Mouse (Mus musculus) adrenal gland, postnatal 36 days (tissue): ENCODE measurements around the gene Dlg2. TPM values are rescaled to one million over a fixed set of nuclear protein-coding genes. Genes with fewer than 3 reads are reported as not detected.
"Not testable (repeated sequence)": the region's sequence is repeated elsewhere in the genome, so short reads cannot be mapped to it uniquely, and the experiment has no call there.

Experiments
- DNase-seq, 2 experiments: peaks; one replicate each; pipeline ENCODE4 v3.0.0; 2021; ENCODE audit warnings: mixed read lengths in 1 of 2
- total RNA-seq, 2 experiments: library from RNA; stranded (reverse); gene quantifications; 2 replicates each; pipeline ENCODE4 v1.2.3; 2021

Dlg2 gene
- total RNA-seq, 2 experiments from 2014 or later = 93.3 to 123 TPM

- no peak for DNase-seq
Observed at GRCm38 (mm10) chr7:90825640-90826039, 349.2 kb downstream of the Dlg2 start.

DNA sequence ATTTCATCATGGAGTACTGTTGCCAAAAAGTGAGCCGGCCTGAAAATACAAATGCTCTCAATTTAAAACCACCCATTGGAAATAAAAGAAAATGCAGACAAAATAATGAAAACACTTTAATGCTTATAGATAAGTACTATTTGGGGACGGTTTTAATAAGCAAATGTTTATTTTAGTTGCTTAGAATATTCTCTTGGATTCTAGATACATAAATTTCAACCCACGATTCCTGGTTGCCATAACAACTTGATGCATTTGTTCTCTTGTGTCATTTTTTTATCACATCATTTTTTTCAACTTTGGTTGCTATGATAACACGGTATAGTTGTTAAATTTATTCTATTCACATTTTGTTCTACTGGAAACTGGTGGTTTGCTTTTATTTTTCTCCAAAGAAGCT is 364.8 kb downstream of the Dlg2 start:
- no peak for DNase-seq

DNA sequence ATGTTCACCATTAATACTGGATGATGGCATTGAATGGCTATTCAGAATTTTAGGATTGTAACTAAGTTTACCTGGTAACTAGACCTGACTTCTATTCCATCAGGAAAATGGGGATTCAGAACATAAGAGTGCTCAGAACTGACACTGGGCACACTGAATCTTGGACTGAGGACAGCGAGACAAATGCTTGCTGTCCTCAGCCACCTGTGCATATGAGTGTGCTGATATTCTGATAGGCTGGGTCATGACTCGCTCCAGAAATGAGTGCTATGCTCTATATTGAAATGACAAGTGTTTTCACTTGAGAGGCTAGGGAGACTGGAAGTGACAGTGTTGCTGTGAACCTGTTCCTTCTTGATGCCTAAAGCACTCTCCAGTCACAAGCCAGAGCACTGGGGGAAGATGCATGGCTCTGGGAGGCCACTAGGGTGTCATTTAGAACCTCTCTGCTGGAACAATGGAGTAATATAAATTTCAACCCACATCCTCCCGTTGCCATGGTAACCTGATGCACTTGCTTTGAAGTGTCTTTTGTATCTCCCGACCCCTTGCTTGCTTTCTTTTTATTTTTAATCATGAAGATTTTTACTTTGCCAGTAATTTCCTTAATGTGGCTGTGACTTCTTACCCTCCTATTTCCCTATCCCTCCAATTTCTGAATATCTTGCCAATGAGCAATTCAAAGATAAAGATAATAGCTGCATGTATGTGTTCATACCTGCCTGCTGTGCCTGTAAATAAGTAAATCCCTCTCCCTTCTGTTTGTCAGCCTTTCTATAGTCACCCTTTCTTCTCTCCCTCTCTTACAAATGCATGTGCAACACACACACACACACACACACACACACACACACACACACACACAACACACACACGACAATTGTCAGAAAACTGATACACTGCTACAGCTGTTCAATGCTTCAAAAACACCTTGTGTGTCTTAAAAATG is 367.1 kb downstream of the Dlg2 start:
- no peak for DNase-seq

DNA sequence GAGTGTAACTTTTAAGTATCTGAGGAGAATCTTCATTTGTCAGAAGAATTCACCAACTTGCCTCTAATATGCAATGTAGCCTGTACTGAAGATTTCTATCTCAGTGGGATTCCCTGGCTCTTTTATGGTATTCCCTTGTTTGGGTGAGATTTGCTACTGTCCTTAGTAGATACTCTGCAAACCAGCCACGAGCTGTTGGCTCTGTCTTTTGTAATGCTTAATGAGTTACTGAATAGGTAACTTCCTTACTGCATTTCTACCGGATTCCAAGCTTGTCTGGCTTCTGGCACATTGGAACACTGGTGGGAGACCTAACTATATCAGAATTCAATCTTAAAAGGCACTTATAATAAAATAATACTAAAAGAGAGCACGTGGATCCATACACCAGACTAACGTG is 400.3 kb downstream of the Dlg2 start:
- not testable (repeated sequence) for DNase-seq

DNA sequence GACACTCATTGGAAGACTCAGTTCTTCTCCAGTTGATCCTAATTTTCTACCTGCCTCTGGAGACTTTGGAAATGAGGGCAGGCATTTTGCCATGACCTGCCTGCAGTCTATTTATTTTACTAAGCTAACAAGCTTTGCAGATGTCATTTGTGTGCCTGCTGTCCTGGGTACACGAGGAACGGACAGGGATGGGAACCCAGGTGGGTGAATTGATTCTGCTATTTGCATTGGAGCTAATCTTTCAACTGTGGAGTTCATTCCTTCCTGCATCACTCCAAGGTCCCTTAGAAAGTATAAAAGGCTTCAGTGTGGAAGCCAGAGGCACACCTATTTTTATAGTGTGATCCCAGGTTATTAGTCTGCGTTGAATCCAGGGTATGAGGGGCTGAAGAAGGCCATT is 406.3 kb downstream of the Dlg2 start:
- no peak for DNase-seq

- DNase-seq = no peak
Observed at GRCm38 (mm10) chr7:90886396-90887006, 410.0 kb downstream of the Dlg2 start.

GRCm38 (mm10) chr7:90887007-90887720 is 410.7 kb downstream of the Dlg2 start:
- DNase-seq = peak in 1 of 2 experiments; percentile 2

DNA sequence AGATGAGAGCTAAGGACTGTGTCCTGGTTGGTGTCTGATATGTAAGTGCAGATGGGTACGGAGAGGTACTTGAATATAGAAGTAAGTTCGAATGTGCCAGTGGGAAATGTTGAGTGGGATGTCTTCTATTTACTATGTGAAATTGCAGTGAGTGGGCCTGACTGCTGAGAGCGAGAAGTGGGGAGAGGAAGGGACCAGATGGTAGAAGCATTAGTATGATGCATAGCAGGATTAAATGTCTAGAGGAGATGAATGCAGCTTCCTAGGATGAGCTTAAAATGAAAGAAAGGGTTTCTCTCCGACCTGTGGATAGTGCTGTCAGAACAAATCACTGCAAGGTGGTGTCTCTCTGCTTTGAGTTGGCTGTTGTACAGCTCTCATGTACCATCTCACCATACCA is 451.0 kb downstream of the Dlg2 start:
- no peak for DNase-seq

DNA sequence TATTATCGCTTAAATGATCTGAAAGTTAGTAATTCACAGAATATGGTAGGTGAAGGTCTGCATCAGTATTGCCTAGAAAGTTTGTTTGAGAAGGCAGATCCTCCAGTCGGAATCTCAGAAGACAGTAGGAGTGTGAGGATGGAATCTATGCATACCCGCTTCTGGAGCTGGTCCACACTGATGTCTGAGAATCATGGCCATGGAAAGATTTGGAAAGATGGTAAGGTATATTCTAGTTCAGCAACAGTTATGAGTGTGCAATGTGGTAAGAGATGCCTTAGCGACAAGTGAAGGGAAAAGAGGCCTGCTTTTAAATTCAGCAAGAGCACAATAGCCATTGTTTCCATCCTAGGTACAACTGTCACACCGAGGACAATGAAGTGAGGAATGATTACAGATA is 464.3 kb downstream of the Dlg2 start:
- no peak for DNase-seq

DNA sequence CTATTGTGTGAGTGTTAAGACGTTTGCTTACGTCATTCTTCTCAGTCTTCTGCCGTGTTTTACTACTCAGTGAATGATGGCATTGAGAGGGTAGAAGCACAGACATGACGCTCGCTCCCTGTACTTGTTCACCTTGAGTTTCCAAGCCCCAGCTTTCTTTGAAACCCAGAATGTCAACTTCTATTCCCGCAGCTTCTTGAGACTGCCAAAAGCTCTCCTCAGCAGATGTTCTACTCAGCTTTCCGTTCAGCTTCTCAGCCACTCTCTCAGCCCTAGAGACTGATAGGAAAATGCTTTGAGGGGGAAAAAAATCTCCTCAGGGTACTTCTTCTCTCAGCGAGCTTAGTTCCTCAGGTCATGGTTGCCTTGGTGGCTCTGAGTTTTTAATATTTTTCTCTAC is 470.6 kb downstream of the Dlg2 start:
- DNase-seq = no peak

DNA sequence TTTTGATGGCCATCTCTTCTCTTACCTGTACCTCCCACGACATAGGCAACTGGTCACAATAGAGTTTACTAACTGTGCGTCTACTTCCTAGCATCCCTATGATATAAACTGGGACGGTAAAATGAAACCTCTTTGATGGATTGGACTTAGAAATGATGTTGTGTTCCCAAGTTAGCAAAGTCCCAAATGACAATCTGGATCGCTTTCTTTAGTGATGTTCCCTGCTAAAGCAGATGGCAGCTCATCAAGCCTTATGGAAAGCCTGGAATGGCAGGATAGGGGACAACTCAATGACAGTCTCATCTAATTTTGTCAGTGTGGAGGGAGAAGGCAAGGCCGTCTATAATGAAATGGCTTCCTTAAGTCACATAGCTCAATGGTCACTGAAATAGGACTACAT is 472.7 kb downstream of the Dlg2 start:
- DNase-seq = no peak

DNA sequence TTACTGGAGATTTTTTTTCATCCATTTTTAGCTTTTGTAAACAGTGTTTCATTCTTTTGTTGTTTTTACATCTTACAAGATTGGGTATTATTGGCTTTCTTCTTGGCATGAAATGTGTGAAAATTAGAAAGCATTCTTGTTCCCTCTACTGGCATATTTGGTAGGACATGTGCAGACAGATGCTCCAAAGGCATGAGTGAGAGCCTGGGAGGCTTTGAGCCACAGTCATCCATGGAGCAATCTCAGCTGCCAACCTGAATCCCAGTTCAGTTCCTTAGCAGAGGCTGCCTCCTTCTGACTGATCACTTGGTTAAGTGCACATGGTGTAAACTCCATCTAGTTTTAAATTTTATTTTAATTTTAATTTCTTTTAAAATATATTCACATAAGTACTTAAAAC is 500.8 kb downstream of the Dlg2 start:
- DNase-seq = no peak

GRCm38 (mm10) chr7:90982069-90982468 is 505.6 kb downstream of the Dlg2 start:
- no peak for DNase-seq

GRCm38 (mm10) chr7:91010655-91011054 is 534.2 kb downstream of the Dlg2 start:
- no peak for DNase-seq

DNA sequence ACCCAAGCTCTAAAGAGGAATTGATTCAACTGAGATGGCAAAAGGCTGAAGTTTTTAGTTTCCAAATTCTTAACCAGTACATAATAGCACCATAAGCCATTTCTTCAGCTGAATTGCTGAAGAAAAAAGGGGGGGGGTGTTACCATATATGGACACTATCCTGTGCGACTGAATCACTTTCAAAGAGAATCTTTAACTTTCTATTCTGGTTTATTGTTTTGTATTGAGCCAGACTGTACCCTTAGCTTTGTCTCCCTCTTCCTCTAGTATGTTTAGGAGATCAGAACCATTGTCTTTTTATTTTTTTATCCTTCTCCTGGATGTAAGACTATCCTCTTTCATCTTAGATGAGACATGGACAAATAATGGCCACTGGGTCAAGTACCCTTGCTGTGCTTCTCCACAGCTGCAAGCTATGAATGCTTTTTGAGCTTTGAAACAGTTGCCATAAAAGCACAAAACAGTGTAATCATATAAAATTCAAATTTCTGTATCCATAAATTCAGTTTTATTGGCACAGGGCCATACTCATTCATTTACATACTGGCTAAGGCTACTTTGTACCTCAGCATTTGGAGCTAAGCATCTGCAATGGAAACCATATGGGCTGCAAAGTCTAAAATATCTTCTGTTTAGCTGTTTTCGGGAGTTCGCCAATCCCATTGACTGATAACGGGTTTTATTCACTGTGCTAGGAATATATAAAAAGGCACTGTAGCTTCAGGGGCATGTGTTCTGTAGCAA is 568.7 kb downstream of the Dlg2 start:
- no peak for DNase-seq

GRCm38 (mm10) chr7:91045742-91046098 is 569.2 kb downstream of the Dlg2 start:
- DNase-seq = no peak

- no peak for DNase-seq
Observed at GRCm38 (mm10) chr7:91063297-91064040, 587.0 kb downstream of the Dlg2 start.

DNA sequence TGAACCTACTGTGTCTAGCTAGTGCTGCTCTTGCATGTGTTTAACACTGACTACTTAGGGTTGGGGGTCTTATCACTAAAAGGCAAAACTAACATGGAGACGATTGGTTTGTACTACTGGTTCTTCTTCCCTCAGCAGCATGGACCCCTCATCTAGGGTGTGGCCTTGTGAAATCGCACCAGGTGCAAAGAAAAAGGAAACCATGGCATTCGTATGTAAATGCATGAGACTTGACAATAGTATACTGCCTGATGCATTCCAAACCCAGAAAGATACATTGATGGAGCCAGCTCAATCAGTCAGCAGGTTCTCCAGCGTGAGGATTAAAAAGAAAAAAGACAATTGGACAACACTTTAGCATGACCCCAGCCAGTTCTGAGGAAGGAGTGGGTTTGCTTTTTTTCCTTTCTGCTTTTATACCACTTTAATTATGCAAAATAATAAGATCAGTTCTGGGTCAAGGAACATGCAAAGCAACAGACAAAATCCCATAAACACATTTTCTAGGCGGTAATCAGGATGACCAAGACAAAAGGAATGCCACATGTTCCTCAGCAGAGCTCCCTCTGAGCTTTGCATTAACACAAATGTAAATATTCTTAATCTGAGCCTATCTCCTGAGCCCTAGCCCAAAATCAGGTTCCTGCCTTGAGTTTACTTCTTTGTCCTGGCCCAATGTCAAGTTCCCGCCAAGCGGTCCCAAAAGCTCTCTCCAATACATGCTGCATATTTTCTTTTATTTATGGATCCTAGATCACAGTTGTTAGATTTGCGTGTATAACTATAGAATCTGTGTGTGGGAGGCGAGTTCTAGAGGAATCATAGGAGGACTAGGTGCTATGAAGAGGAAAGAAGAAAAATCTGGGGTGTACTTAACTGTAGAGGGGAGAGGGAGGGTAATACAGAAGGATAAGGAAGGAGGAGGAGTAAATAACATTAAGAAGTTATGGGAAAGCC is 595.6 kb downstream of the Dlg2 start:
- DNase-seq = no peak

DNA sequence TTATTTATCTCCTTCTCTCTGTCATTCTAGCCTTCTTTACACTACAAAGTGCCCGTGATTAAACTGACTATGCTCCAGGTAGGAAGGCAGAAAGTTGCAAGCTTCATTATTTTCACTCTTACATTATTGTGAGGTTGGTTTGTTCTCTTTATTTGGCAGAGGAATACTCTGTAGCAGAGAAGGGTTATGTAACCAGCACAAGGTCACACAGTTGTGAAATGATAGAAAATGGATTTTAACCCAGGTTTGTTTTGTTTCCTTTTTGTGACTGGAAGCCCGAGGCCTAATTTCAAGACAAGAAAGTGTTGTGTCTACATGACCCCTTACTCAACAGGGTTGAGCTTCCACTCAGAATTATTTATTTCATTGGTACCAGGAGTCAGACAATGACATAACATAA is 609.6 kb downstream of the Dlg2 start:
- DNase-seq = peak in 1 of 2 experiments; percentile 7

- DNase-seq = no peak
Observed at GRCm38 (mm10) chr7:91089211-91089930, 612.9 kb downstream of the Dlg2 start.
